Mouse (Mus musculus): Measurements from ENCODE around the gene Txndc15.

GRCm38 (mm10) chr13:55760576-55760975, 46.1 kb downstream of the Txndc15 start:
- TF ChIP-seq CTCF (conservative IDR thresholded peaks at IDR 0.05; ENCODE audit: insufficient read depth, insufficient read length, low read depth, low read length) = no peak
- no peak for TF ChIP-seq POLR2A (IDR thresholded peaks at IDR 0.05; ENCODE audit: low read depth, low read length)

Data from kidney, adult 2 months (tissue).